Mouse (Mus musculus) liver, adult (tissue): Measurements from ENCODE around the gene Unc93b1.

Source experiments
- GATA4 ChIP-seq: IDR thresholded peaks from 2 replicates; pipeline ENCODE4 v1.6.1; 2014; ENCODE audit warnings: mild to moderate bottlenecking, low read length; ENCODE audit not compliant: insufficient replicate concordance

The Unc93b1 gene

DNA sequence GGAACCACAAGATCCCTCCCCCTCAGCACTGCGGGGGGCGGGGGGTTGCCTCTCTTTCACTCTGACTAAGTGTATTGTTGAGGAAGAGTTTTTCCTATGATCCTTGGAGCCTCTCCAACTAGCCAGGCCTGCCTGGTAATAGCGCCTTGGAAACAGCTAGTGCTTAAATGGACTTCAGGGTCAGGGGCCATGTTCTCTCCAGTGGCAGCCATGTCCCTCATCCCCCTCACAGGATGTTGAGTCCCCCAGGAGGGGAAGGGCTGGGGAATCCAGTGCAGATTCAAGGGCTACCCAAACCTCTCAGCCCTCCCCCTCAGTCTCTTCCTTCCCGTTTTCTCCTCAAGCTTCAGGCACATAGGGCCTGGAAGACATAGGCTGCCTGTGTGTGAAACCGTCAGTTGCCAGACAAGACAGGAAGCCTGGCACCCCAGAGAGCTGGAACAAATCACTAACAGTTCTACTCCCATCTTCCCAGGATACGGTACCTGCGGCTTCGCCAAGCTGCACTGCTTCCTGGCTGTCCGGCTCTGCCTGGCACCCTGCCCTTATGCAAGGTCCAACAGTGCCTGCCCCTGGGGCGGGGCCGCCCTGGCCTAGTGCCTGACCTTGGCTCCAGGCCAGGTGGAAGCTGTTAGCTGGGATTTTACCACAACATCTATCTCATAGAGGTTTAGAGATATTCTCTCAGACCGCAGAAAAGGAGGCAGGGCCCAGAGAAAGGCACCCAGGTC is 5.6 kb upstream of the Unc93b1 start, which contains the start of gene Aldh3b1:
Gene Aldh3b1 (minus strand): TSS at position 598 of the 731 bp plus-strand sequence.
- peak; percentile 44; the same call in 1 of the 2 replicates for TF ChIP-seq GATA4

GRCm38 (mm10) chr19:3930262-3931057 is 4.5 kb upstream of the Unc93b1 start:
- no peak for TF ChIP-seq GATA4

GRCm38 (mm10) chr19:3931716-3932115 is 3.3 kb upstream of the Unc93b1 start:
- TF ChIP-seq GATA4, result no peak

- TF ChIP-seq GATA4, result no peak
Measured at GRCm38 (mm10) chr19:3935896-3936850, 1.2 kb downstream of the Unc93b1 start.

DNA sequence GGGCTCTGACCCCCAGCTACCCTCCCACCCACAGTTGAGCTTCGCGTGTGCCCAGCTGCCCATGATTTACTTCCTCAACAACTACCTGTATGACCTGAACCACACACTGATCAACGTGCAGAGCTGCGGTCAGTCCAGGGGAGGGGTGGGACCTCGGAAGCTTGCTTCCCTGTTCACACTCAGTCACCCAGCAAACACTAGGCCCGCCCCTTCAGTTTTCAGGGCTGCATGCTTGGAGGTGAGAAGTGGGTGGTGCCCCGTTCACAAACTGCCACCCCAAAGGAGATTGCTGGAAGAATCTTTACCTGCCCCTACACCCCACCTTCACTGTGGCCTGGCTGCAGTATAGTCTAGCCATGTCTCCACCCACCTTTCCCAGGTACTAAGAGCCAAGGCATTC is 7.3 kb downstream of the Unc93b1 start:
- no peak for TF ChIP-seq GATA4

- no peak for TF ChIP-seq GATA4
Measured at GRCm38 (mm10) chr19:3942986-3943735, 8.2 kb downstream of the Unc93b1 start.

DNA sequence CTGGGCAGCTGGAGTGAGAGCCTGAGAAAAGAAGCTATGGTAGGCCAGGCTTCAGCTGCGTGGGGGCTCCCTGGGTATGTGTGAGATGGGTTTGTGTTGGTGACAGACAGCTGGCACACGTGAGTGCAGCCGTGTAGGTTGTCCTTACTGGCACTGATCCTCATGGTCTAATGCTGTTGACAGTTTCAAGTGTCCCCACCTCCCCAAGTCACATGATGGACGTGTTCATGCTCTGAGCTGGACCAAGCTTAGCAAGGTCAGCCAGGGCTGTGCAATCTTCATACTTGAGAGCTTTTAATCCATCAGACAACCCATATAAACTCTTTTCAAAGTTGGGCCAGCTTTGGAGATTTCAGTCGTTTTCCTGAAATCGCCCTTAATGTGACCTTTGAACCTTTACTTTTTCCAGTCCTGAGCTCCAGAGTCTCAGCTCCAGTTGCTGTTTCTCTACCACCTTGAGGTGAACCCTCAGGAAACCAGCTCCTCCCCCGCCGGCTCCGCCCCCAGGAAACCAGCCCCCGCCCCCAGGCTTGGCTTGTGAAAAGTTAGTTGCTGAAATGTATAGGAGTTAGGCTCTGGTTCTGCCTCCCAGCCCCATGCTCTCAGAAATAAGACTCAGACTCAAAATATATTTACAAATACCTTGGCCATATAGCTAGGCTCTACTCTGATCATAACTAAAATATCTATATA is 11.0 kb downstream of the Unc93b1 start:
- TF ChIP-seq GATA4, result no peak

- TF ChIP-seq GATA4, result no peak
Measured at GRCm38 (mm10) chr19:3946715-3947114, 11.7 kb downstream of the Unc93b1 start.

DNA sequence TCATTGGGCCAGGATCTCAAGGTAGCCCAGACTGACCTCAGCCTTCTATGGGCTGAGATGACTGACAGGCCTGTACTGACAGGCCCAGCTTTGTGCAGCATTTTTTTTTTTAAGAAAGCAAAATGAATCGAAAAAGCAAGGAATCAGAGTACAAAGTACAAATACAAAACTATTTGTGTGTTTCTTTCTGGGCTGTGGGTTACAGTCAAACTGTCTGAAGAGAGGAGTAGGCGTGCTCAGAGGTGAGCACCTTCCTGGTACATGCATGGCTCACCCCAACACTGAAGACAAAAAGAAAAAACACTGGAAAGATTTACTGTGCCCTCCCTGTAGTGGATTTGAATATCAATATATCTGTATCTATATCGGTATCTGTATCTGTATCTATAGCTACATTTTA is 12.8 kb downstream of the Unc93b1 start:
- TF ChIP-seq GATA4, result no peak

- TF ChIP-seq GATA4, result no peak
Measured at GRCm38 (mm10) chr19:3948546-3948945, 13.6 kb downstream of the Unc93b1 start.

DNA sequence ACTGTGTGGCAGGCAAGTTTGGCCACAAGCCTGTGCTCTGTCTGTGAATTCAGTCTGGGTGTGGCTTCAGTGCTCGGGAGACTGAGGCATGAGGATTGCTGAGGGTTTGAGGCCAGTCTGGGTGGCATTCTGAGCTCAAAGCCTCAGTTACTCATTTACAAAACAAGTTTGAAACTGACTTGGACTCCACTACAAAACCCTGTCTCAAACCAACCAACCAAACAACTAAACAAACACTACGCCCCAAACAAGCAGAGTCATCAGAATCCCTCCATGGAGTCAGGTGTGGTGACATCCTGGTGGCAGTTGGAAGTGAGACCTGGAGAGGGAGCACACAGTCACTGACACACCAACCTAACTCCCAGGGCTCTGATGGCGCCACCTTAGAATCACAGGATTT is 15.3 kb downstream of the Unc93b1 start:
- TF ChIP-seq GATA4, result no peak

DNA sequence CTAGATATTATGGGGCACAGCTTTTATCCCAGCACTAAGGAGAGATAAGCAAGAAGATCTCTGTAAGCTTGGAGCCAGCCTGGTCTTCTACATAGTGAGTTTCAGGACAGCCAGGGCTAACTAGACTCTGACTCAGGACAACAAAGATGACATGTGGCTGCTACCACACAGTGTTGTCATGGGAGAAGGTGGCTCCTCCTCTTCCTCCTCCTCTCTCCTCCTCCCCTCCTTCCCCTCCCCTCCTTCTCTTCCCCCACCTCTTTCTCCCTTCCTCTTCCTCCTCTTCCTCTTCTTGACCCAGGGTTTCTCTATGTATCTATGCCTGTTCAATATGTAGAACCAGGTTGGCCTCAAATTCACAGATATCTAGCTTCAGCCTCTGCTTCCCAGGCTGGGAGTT is 16.5 kb downstream of the Unc93b1 start:
- no peak for TF ChIP-seq GATA4

- TF ChIP-seq GATA4, result no peak
Measured at GRCm38 (mm10) chr19:3952099-3952498, 17.1 kb downstream of the Unc93b1 start.

DNA sequence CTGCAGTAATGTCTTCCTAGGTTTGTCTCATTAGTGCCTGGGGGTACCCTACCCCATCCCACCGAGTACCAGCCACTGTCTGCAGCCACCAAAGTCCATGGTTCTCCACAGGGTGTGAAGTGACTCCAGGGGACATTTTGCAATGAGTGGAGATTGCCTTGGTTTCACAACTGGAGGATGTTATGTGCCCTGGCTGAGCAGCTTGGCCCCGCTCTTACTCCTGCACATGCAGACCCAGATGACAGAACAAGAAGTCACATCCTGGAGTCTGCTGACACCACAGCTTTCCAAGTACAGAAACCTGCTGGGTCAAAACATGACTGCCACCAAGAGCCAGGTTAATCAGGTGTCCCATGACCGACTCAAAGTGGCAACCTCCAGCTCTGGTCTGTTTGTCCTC is 20.0 kb downstream of the Unc93b1 start:
- no peak for TF ChIP-seq GATA4

- no peak for TF ChIP-seq GATA4
Measured at GRCm38 (mm10) chr19:3955804-3956203, 20.8 kb downstream of the Unc93b1 start.
